Mouse (Mus musculus) testis, adult 2 months (tissue): ENCODE measurements around the gene Phyh. TPM values are rescaled to one million over a fixed set of nuclear protein-coding genes. Genes with fewer than 3 reads are reported as not detected.

Experiments used
- H3K27ac ChIP-seq: fragments of 200-500 bp; 2 replicates; pipeline ENCODE4 v1.5.1; 2012; ENCODE audit warnings: low read depth, low read length; ENCODE audit not compliant: control insufficient read depth, insufficient read depth
- H3K27me3 ChIP-seq: fragments of 200-500 bp; 2 replicates; pipeline ENCODE4 v1.6.1; 2012; ENCODE audit warnings: mild to moderate bottlenecking, low read length, moderate library complexity; ENCODE audit not compliant: control insufficient read depth, insufficient read depth
- H3K36me3 ChIP-seq: fragments of 200-500 bp; 2 replicates; pipeline ENCODE4 v1.6.1; 2012; ENCODE audit warnings: mild to moderate bottlenecking, low read length; ENCODE audit not compliant: control insufficient read depth, insufficient read depth
- H3K4me1 ChIP-seq: fragments of 200-500 bp; 2 replicates; pipeline ENCODE4 v1.6.1; 2012; ENCODE audit warnings: low read length; ENCODE audit not compliant: control insufficient read depth, insufficient read depth
- H3K4me3 ChIP-seq: fragments of 200-500 bp; 2 replicates; pipeline ENCODE4 v1.5.1; 2012; ENCODE audit warnings: low read depth, mild to moderate bottlenecking, low read length, moderate library complexity, mixed read lengths; ENCODE audit not compliant: control insufficient read depth
- CTCF ChIP-seq: fragments of 200-500 bp; IDR thresholded peaks from 2 replicates; pipeline ENCODE4 v1.5.1; 2012; ENCODE audit warnings: low read depth, mild to moderate bottlenecking, inconsistent platforms, low read length, moderate library complexity; ENCODE audit not compliant: control insufficient read depth, insufficient read depth, insufficient replicate concordance
- POLR2A ChIP-seq: fragments of 200-500 bp; IDR thresholded peaks from 2 replicates; pipeline ENCODE4 v1.6.1; 2012; ENCODE audit warnings: low read depth, mild to moderate bottlenecking, inconsistent platforms, low read length, moderate library complexity; ENCODE audit not compliant: control insufficient read depth
- polyA plus RNA-seq: library from polyadenylated mRNA; depleted of rRNA; stranded (reverse); fragments of >200 nt; gene quantifications from 2 replicates; pipeline ENCODE4 v1.2.3, GENCODE M21; 2012

Gene Phyh
- polyA plus RNA-seq, 1 experiment: 9.1 TPM

- Histone ChIP-seq H3K27me3 (no peaks in the 10 kb centered on the region), H3K36me3 (no peaks in the 10 kb centered on the region; the same call in 1 of the 2 replicates), H3K4me3 (no peak overlapping the region), H3K27ac (no peak overlapping the region), H3K4me1 (no peaks in the 10 kb centered on the region)
- no peak for TF ChIP-seq POLR2A
- TF ChIP-seq CTCF: no peak
Measured at GRCm38 (mm10) chr2:4907120-4907519, 11.7 kb upstream of the Phyh start.

GRCm38 (mm10) chr2:4907916-4908315 lies 10.9 kb upstream of the Phyh start:
- Histone ChIP-seq H3K27ac (no peak overlapping the region), H3K4me1 (no peaks in the 10 kb centered on the region), H3K4me3 (no peak overlapping the region), H3K36me3 (no peaks in the 10 kb centered on the region; the same call in 1 of the 2 replicates), H3K27me3 (no peaks in the 10 kb centered on the region)
- no peak for TF ChIP-seq CTCF
- no peak for TF ChIP-seq POLR2A

- Histone ChIP-seq H3K36me3 (no peaks in the 10 kb centered on the region; the same call in 1 of the 2 replicates), H3K27me3 (no peaks in the 10 kb centered on the region), H3K27ac (no peak overlapping the region), H3K4me1 (no peaks in the 10 kb centered on the region), H3K4me3 (no peak overlapping the region)
- TF ChIP-seq POLR2A (no peak), CTCF (no peak)
Measured at GRCm38 (mm10) chr2:4908771-4909315, 10.0 kb upstream of the Phyh start.

GRCm38 (mm10) chr2:4909909-4910308 lies 8.9 kb upstream of the Phyh start:
- TF ChIP-seq CTCF: no peak
- TF ChIP-seq POLR2A: no peak
- no peaks in the 10 kb centered on the region for H3K4me1 ChIP-seq
- H3K27ac ChIP-seq: no peak overlapping the region
- H3K36me3 ChIP-seq: no peaks in the 10 kb centered on the region; the same call in 1 of the 2 replicates
- no peak overlapping the region for H3K4me3 ChIP-seq
- H3K27me3 ChIP-seq: no peaks in the 10 kb centered on the region

GRCm38 (mm10) chr2:4910521-4910920 lies 8.3 kb upstream of the Phyh start:
- no peak for TF ChIP-seq CTCF
- TF ChIP-seq POLR2A: no peak
- Histone ChIP-seq H3K27ac (no peak overlapping the region), H3K4me1 (no peaks in the 10 kb centered on the region), H3K27me3 (no peaks in the 10 kb centered on the region), H3K36me3 (no peaks in the 10 kb centered on the region; the same call in 1 of the 2 replicates), H3K4me3 (no peak overlapping the region)

GRCm38 (mm10) chr2:4913949-4914348 lies 4.9 kb upstream of the Phyh start:
- Histone ChIP-seq H3K27me3 (no peaks in the 10 kb centered on the region), H3K27ac (no peak overlapping the region), H3K4me3 (peak overlapping the region; percentile 51), H3K36me3 (no peaks in the 10 kb centered on the region), H3K4me1 (peaks cover 4% of the 10 kb centered on the region; the same call in 1 of the 2 replicates)
- TF ChIP-seq CTCF (no peak), POLR2A (no peak)

GRCm38 (mm10) chr2:4916037-4916436 lies 2.8 kb upstream of the Phyh start:
- Histone ChIP-seq H3K27me3 (no peaks in the 10 kb centered on the region), H3K4me1 (peaks cover 7% of the 10 kb centered on the region), H3K36me3 (no peaks in the 10 kb centered on the region), H3K4me3 (no peak overlapping the region), H3K27ac (no peak overlapping the region)
- no peak for TF ChIP-seq CTCF
- TF ChIP-seq POLR2A: no peak
